ENCODE assay signal across 23 mouse cellular contexts in the genomic region with DNA sequence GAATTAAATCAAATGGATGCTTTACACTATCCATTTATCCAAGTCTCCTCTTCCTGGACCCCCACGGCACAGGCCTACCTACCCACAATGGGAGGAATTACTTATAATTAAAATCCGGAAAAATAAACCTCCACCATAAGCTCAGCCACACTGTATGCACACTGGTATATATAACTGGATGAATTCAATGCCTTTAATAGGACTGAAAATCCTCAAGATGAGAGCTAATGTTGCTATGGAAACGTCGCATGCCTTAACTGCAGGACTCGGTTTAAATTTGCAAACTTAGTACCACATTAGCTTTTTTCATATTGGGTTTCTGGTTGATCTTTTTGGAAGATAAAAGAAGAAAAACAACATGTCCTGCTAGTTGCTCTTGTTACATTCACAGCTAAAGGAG.
DNase-seq lines count a peak whose midpoint lies in the region; ATAC-seq lines count a peak whose summit lies in the region.
"Had no signal": no experiment of that assay in that cellular context is flagged by ENCODE, and none has a peak within 500 bp of the region (broad histone marks: within the 10 kb centered on the region; RNA-seq: fewer than 3 reads in every experiment).

No protein-coding gene starts in this region.

- H3K9ac ChIP-seq in hindbrain, embryonic 12.5 days: no peak overlapping the region
- H3K9ac ChIP-seq in midbrain, embryonic 13.5 days (replicated peaks): no peak overlapping the region
- no peak overlapping the region for H3K9ac ChIP-seq in forebrain, embryonic 15.5 days (replicated peaks)
- H3K9ac ChIP-seq: embryonic facial prominence, embryonic 12.5 days; limb, embryonic 13.5 days; liver, embryonic 13.5 days; neural tube, embryonic 15.5 days had no signal

- peaks cover 38% of the 10 kb centered on the region for H3K4me1 ChIP-seq in hindbrain, embryonic 10.5 days (replicated peaks)
- H3K4me1 ChIP-seq in hindbrain, embryonic 12.5 days: peaks cover 16% of the 10 kb centered on the region
- H3K4me1 ChIP-seq in midbrain, embryonic 10.5 days: peaks cover 42% of the 10 kb centered on the region
- peaks cover 26% of the 10 kb centered on the region for H3K4me1 ChIP-seq in midbrain, embryonic 13.5 days (replicated peaks)
- H3K4me1 ChIP-seq in forebrain, embryonic 15.5 days: peaks cover 51% of the 10 kb centered on the region
- H3K4me1 ChIP-seq in embryonic facial prominence, embryonic 10.5 days: 0 out of 2 replicates have a peak, but pooled peaks cover 26% of the 10 kb centered on the region
- H3K4me1 ChIP-seq: embryonic facial prominence, embryonic 12.5 days; limb, embryonic 13.5 days; liver, embryonic 13.5 days had no signal

- 0 out of 2 replicates have a peak overlapping the region, but pooled peaks have one; percentile 62 for H3K27ac ChIP-seq in hindbrain, embryonic 10.5 days
- H3K27ac ChIP-seq in hindbrain, embryonic 12.5 days: no peak overlapping the region
- H3K27ac ChIP-seq in midbrain, embryonic 10.5 days (replicated peaks): 0 out of 2 replicates have a peak overlapping the region, but pooled peaks have one; percentile 13
- H3K27ac ChIP-seq in midbrain, embryonic 13.5 days: no peak overlapping the region
- peak overlapping the region; percentile 81 for H3K27ac ChIP-seq in forebrain, embryonic 15.5 days (replicated peaks)
- H3K27ac ChIP-seq in embryonic facial prominence, embryonic 10.5 days (replicated peaks): no peak overlapping the region
- H3K27ac ChIP-seq: embryonic facial prominence, embryonic 12.5 days; heart, embryonic 10.5 days; limb, embryonic 13.5 days; liver, embryonic 13.5 days; neural tube, embryonic 15.5 days had no signal

- no peak for ATAC-seq in hindbrain, embryonic 12.5 days (ENCODE audit: low FRiP score)
- no peak for ATAC-seq in midbrain, embryonic 13.5 days
- 0 out of 2 replicates have a peak, but pooled peaks have one; percentile 20 for ATAC-seq in forebrain, embryonic 15.5 days (replicated peaks)
- ATAC-seq: intestine, embryonic 16.5 days had no signal

- no peaks in the 10 kb centered on the region for H3K36me3 ChIP-seq in hindbrain, embryonic 10.5 days
- no peaks in the 10 kb centered on the region for H3K36me3 ChIP-seq in hindbrain, embryonic 12.5 days
- no peaks in the 10 kb centered on the region for H3K36me3 ChIP-seq in midbrain, embryonic 10.5 days
- no peaks in the 10 kb centered on the region for H3K36me3 ChIP-seq in midbrain, embryonic 13.5 days
- H3K36me3 ChIP-seq in forebrain, embryonic 15.5 days: no peaks in the 10 kb centered on the region
- no peaks in the 10 kb centered on the region for H3K36me3 ChIP-seq in embryonic facial prominence, embryonic 10.5 days (replicated peaks)
- H3K36me3 ChIP-seq: embryonic facial prominence, embryonic 12.5 days; heart, embryonic 10.5 days; limb, embryonic 13.5 days; liver, embryonic 13.5 days; neural tube, embryonic 15.5 days had no signal

- 86% methylated on average over 5 of the region's 5 CpGs for WGBS in hindbrain, embryonic 10.5 days
- WGBS in hindbrain, embryonic 12.5 days: 76% methylated on average over 5 of the region's 5 CpGs
- 78% methylated on average over 5 of the region's 5 CpGs for WGBS in midbrain, embryonic 10.5 days
- 54% methylated on average over 5 of the region's 5 CpGs for WGBS in midbrain, embryonic 13.5 days
- 41% methylated on average over 5 of the region's 5 CpGs for WGBS in forebrain, embryonic 15.5 days
- WGBS in embryonic facial prominence, embryonic 10.5 days: 92% methylated on average over 5 of the region's 5 CpGs

- no peak for DNase-seq in hindbrain, embryonic 10.5 days (ENCODE audit: low spot score)
- no peak for DNase-seq in midbrain, embryonic 10.5 days (ENCODE audit: low spot score)
- no peak for DNase-seq in spleen, adult 18-20 months
- DNase-seq in embryonic facial prominence, embryonic 10.5 days (ENCODE audit: low spot score): no peak
- no peak for DNase-seq in testis, postnatal 14 days (ENCODE audit: low spot score)
- DNase-seq: adrenal gland, postnatal 25 days; cerebellum, adult 11 months; cerebellum, adult 9-11 months; kidney, adult 9 months; kidney, postnatal 14 days; layer of hippocampus, postnatal 36 days; liver, embryonic 13.5 days; lung, adult 2 months; lung, postnatal 14 days; thymus, adult 2 months had no signal

- H3K9me3 ChIP-seq in hindbrain, embryonic 10.5 days: no peaks in the 10 kb centered on the region
- no peaks in the 10 kb centered on the region for H3K9me3 ChIP-seq in hindbrain, embryonic 12.5 days (replicated peaks)
- no peaks in the 10 kb centered on the region for H3K9me3 ChIP-seq in midbrain, embryonic 10.5 days (replicated peaks)
- H3K9me3 ChIP-seq in midbrain, embryonic 13.5 days: no peaks in the 10 kb centered on the region
- no peaks in the 10 kb centered on the region for H3K9me3 ChIP-seq in forebrain, embryonic 15.5 days
- H3K9me3 ChIP-seq in embryonic facial prominence, embryonic 10.5 days: no peaks in the 10 kb centered on the region
- H3K9me3 ChIP-seq: embryonic facial prominence, embryonic 12.5 days; heart, embryonic 10.5 days; limb, embryonic 13.5 days; neural tube, embryonic 15.5 days had no signal

- no peak overlapping the region for H3K4me3 ChIP-seq in hindbrain, embryonic 10.5 days
- H3K4me3 ChIP-seq in hindbrain, embryonic 12.5 days: no peak overlapping the region
- H3K4me3 ChIP-seq in midbrain, embryonic 10.5 days: no peak overlapping the region
- no peak overlapping the region for H3K4me3 ChIP-seq in midbrain, embryonic 13.5 days (replicated peaks)
- H3K4me3 ChIP-seq in forebrain, embryonic 15.5 days: no peak overlapping the region
- H3K4me3 ChIP-seq in embryonic facial prominence, embryonic 10.5 days: no peak overlapping the region
- H3K4me3 ChIP-seq: embryonic facial prominence, embryonic 12.5 days; heart, embryonic 10.5 days; limb, embryonic 13.5 days; liver, embryonic 13.5 days; neural tube, embryonic 15.5 days had no signal

- H3K4me2 ChIP-seq in hindbrain, embryonic 12.5 days (replicated peaks): no peak overlapping the region
- no peak overlapping the region for H3K4me2 ChIP-seq in midbrain, embryonic 13.5 days (replicated peaks)
- no peak overlapping the region for H3K4me2 ChIP-seq in forebrain, embryonic 15.5 days (replicated peaks)
- H3K4me2 ChIP-seq: embryonic facial prominence, embryonic 12.5 days; limb, embryonic 13.5 days; liver, embryonic 13.5 days; neural tube, embryonic 15.5 days had no signal

- no peaks in the 10 kb centered on the region for H3K27me3 ChIP-seq in hindbrain, embryonic 10.5 days (ENCODE audit: insufficient read depth, poor library complexity, severe bottlenecking)
- no peaks in the 10 kb centered on the region; the same call in 1 of the 2 replicates for H3K27me3 ChIP-seq in hindbrain, embryonic 12.5 days
- H3K27me3 ChIP-seq in midbrain, embryonic 10.5 days (ENCODE audit: low read depth, poor library complexity, severe bottlenecking): no peaks in the 10 kb centered on the region
- H3K27me3 ChIP-seq in midbrain, embryonic 13.5 days: no peaks in the 10 kb centered on the region; the same call in 1 of the 2 replicates
- no peaks in the 10 kb centered on the region for H3K27me3 ChIP-seq in forebrain, embryonic 15.5 days
- H3K27me3 ChIP-seq in embryonic facial prominence, embryonic 10.5 days (replicated peaks; ENCODE audit: low read depth, poor library complexity, severe bottlenecking): no peaks in the 10 kb centered on the region
- H3K27me3 ChIP-seq: embryonic facial prominence, embryonic 12.5 days; limb, embryonic 13.5 days; liver, embryonic 13.5 days; neural tube, embryonic 15.5 days had no signal

Comparison
In these comparisons a context has a peak if more than half of its experiments do, and no peak if none do; other contexts are left out.
1. H3K27ac ChIP-seq: peak in hindbrain, embryonic 10.5 days (single experiment), midbrain, embryonic 10.5 days (single experiment) and forebrain, embryonic 15.5 days (single experiment); none in hindbrain, embryonic 12.5 days (single experiment), midbrain, embryonic 13.5 days (single experiment) and embryonic facial prominence, embryonic 10.5 days (single experiment).